Mouse (Mus musculus): ENCODE measurements around the gene Kcnmb4. TPM values are rescaled to one million over a fixed set of nuclear protein-coding genes. Genes with fewer than 3 reads are reported as not detected.
A peak's percentile ranks its signal among the peaks of the same experiment; 100 is the strongest.

Kcnmb4 gene
- 23.8 and 24.5 TPM in 2 replicates for polyA plus RNA-seq (2014; fragmentation: Nextera tagmentation; extraction: Ambion mirVana)

DNA sequence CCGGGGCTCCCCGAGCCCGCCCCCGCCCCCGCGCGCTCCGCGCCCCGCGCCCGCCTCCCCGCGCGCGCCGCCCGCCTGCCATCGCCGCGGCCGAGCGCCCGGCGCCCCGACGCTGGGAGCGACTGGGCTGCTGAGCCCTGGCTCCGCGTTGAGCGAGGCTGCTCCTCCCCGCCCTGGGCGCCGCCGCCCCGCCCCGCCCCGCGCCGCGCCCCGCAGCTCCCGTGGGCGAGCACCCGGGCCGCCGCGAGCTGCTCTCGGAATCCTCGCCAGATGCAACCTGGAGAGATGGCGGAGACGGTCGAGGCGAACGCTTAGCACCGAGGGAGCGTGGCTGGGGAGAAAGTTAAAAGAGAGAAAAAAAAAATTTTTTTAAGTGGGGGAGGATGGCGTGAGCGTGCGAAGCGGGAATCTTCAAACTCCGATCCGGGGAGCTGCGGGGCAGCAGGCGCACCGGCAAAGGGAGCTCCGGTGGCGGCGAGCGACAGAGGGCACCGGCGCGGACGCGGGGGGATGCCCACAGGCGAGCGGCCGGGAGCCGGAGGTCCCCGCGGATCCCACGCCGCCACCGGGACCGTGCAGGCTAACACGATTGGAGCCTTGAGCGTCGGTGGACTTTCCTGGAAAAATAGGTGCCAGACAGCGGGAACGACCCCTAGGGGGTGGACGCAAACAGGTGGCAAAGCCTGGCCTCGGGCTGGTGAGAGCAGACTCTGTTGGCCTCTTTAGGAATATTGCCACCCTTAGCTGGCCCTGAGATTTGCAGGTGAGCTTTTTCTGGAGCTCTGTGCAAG, at the start of gene Kcnmb4:
TSS of gene Kcnmb4 (minus strand) at position 120 of the 791 bp plus-strand sequence.
- DNase-seq (ENCODE audit: low spot score) (peak; percentile 74), ATAC-seq (ENCODE audit: insufficient number of reproducible peaks, low FRiP score, low TSS enrichment, low read depth) (peak; percentile 49)
- WGBS, result under 1% methylated on average over 65 of the region's 92 CpGs
- H3K36me3 ChIP-seq (ENCODE audit: control insufficient read depth, insufficient read depth, low read length), result no peaks in the 10 kb centered on the region
- peaks cover 3% of the 10 kb centered on the region; the same call in 1 of the 2 replicates for H3K9me3 ChIP-seq (ENCODE audit: control insufficient read depth, low read length)
- peak within 1 kb of the TSS; percentile 72 for H3K4me2 ChIP-seq (ENCODE audit: low read depth, severe bottlenecking)
- H3K27ac ChIP-seq (replicated peaks; ENCODE audit: low read depth, low read length), result peak within 1 kb of the TSS; percentile 79
- peak within 1 kb of the TSS; percentile 79 for H3K4me3 ChIP-seq (ENCODE audit: low read depth, low read length)
- H3K4me1 ChIP-seq (ENCODE audit: control insufficient read depth, insufficient read depth, low read length), result 0 out of 2 replicates have a peak, but pooled peaks cover 6% of the 10 kb centered on the region
- no peaks in the 10 kb centered on the region for H3K27me3 ChIP-seq (ENCODE audit: control insufficient read depth, insufficient read depth, low read length)
- H3K9ac ChIP-seq (ENCODE audit: low read length), result peak within 1 kb of the TSS; percentile 90

DNA sequence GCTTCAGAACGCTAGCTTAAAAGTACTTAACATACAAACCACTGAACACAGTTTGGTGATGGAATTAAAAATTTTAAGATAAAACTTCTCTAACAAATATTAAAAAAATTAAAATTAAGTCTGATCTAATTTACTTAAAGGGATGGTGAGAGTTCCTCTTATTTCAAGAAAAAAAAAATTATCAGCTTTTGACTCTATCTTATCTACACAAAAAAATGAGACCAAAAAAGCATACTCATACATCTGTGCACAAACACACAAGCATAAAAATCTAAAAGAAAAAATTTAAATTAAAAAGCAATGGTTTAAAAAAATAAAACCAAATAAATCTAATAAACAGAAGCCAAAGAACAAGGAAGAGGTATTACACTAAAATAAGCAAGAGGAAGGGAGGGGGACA, 45.9 kb upstream of the Kcnmb4 start:
- Histone ChIP-seq H3K4me1 (ENCODE audit: control insufficient read depth, insufficient read depth, low read length) (no peaks in the 10 kb centered on the region), H3K4me3 (ENCODE audit: low read depth, low read length) (no peak overlapping the region), H3K9me3 (ENCODE audit: control insufficient read depth, low read length) (no peaks in the 10 kb centered on the region), H3K9ac (ENCODE audit: low read length) (no peak overlapping the region), H3K27ac (replicated peaks; ENCODE audit: low read depth, low read length) (no peak overlapping the region), H3K27me3 (ENCODE audit: control insufficient read depth, insufficient read depth, low read length) (no peaks in the 10 kb centered on the region), H3K4me2 (ENCODE audit: low read depth, severe bottlenecking) (no peak overlapping the region), H3K36me3 (ENCODE audit: control insufficient read depth, insufficient read depth, low read length) (no peaks in the 10 kb centered on the region)
- ATAC-seq (ENCODE audit: insufficient number of reproducible peaks, low FRiP score, low TSS enrichment, low read depth) (no peak), DNase-seq (ENCODE audit: low spot score) (no peak)
- 85% methylated on average over 1 of the region's 1 CpGs for WGBS

DNA sequence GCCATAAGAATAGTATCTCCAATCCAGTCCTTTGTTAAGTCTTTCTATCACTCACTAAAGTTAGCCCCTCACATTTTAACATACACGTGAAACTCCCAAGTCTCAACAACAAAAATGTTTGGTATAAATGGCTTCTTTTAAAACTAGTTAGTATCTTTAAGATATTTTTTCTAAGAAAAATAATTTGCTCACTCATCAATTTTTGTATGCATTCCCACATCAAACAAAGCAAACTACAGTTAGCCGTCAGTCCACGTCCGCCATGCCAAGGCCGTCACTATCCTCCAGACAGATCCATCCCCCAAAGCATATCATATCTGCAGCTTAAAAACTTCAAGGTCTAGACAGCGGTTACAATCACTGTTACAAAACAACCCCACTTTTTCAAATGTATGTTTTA, 41.9 kb upstream of the Kcnmb4 start:
- Histone ChIP-seq H3K4me1 (ENCODE audit: control insufficient read depth, insufficient read depth, low read length) (no peaks in the 10 kb centered on the region), H3K27me3 (ENCODE audit: control insufficient read depth, insufficient read depth, low read length) (no peaks in the 10 kb centered on the region), H3K4me3 (ENCODE audit: low read depth, low read length) (no peak overlapping the region), H3K9me3 (ENCODE audit: control insufficient read depth, low read length) (no peaks in the 10 kb centered on the region), H3K27ac (replicated peaks; ENCODE audit: low read depth, low read length) (no peak overlapping the region), H3K36me3 (ENCODE audit: control insufficient read depth, insufficient read depth, low read length) (peaks cover 2% of the 10 kb centered on the region; the same call in 1 of the 2 replicates), H3K9ac (ENCODE audit: low read length) (no peak overlapping the region), H3K4me2 (ENCODE audit: low read depth, severe bottlenecking) (no peak overlapping the region)
- ATAC-seq (ENCODE audit: insufficient number of reproducible peaks, low FRiP score, low TSS enrichment, low read depth) (no peak), DNase-seq (ENCODE audit: low spot score) (no peak)
- 95% methylated on average over 6 of the region's 6 CpGs for WGBS

DNA sequence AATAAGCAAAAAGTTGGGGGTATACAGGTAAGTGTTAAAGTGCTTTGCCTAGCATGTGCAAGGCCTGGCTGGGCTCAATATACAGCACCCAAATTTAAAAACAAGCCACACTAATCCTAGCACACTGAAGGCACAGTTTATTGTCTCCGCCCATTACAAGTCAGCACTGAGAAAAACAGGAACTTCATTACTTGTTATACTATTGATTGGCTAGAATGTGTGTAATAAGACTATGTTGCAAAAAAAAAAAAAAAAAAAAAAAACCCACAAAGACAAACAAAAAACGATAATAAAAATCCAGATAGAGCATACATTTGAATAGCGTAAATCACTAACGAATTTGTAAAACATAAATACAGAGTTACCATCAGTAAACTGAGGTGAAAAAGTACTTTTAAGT, 41.5 kb upstream of the Kcnmb4 start:
- WGBS, result 94% methylated on average over 4 of the region's 4 CpGs
- Histone ChIP-seq H3K4me3 (ENCODE audit: low read depth, low read length) (no peak overlapping the region), H3K27ac (replicated peaks; ENCODE audit: low read depth, low read length) (no peak overlapping the region), H3K27me3 (ENCODE audit: control insufficient read depth, insufficient read depth, low read length) (no peaks in the 10 kb centered on the region), H3K9ac (ENCODE audit: low read length) (no peak overlapping the region), H3K4me2 (ENCODE audit: low read depth, severe bottlenecking) (no peak overlapping the region), H3K36me3 (ENCODE audit: control insufficient read depth, insufficient read depth, low read length) (peaks cover 2% of the 10 kb centered on the region; the same call in 1 of the 2 replicates), H3K9me3 (ENCODE audit: control insufficient read depth, low read length) (no peaks in the 10 kb centered on the region), H3K4me1 (ENCODE audit: control insufficient read depth, insufficient read depth, low read length) (no peaks in the 10 kb centered on the region)
- DNase-seq (ENCODE audit: low spot score), result no peak
- no peak for ATAC-seq (ENCODE audit: insufficient number of reproducible peaks, low FRiP score, low TSS enrichment, low read depth)

DNA sequence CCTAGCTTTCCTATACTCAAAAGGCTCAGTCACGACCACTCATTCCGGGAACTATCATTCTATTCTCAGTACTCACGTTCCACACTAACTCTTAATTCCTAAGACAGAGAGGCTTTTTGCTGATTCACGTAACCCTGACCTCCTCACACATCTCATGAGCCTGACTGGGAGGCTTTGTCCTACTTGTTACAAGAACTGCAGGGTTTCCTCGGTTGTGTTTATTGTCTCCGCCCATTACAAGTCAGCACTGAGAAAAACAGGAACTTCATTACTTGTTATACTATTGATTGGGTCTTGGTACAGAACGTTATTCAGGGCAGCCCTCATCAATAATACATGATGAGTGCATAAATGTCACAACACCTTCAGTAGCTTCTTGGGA, 39.6 kb upstream of the Kcnmb4 start:
- ATAC-seq (ENCODE audit: insufficient number of reproducible peaks, low FRiP score, low TSS enrichment, low read depth) (no peak), DNase-seq (ENCODE audit: low spot score) (no peak)
- Histone ChIP-seq H3K4me1 (ENCODE audit: control insufficient read depth, insufficient read depth, low read length) (no peaks in the 10 kb centered on the region), H3K36me3 (ENCODE audit: control insufficient read depth, insufficient read depth, low read length) (peaks cover 2% of the 10 kb centered on the region; the same call in 1 of the 2 replicates), H3K4me3 (ENCODE audit: low read depth, low read length) (no peak overlapping the region), H3K27me3 (ENCODE audit: control insufficient read depth, insufficient read depth, low read length) (no peaks in the 10 kb centered on the region), H3K4me2 (ENCODE audit: low read depth, severe bottlenecking) (no peak overlapping the region), H3K9ac (ENCODE audit: low read length) (no peak overlapping the region), H3K27ac (replicated peaks; ENCODE audit: low read depth, low read length) (no peak overlapping the region), H3K9me3 (ENCODE audit: control insufficient read depth, low read length) (no peaks in the 10 kb centered on the region)
- 78% methylated on average over 7 of the region's 7 CpGs for WGBS

DNA sequence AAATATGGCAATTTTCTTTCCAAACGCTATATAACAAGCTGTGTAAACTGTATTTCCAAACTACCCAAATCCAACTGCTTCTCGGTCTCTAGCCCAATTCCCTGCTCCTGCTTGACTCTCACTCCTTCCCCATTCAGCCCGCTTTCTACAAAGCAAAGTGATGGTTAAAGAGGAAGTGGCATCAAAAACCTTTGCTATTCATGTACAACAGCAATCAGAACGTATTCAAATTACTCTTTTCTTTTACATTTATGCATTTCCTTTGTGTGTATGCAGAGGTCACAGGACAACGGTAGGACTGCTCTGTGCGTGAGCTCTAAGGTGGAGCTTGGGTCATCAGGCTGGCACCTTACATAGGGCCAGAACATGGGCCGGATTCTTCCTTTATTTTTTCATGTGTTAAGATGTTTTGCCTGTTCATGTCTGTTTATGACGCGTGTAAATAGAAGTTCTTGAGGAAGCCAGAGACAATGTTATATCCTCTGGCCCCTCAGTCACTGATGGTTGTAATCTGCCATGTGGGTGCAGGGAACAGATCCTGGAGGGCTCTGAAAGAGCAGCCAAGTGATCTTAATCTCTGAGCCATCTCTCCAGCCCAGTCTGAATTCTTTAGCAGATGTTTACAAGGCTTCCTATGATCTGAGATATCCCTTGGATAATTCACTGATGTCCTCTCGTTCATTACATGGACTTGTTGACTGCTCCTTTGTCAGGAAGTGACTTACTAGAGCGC, 39.0 kb upstream of the Kcnmb4 start:
- peaks cover 2% of the 10 kb centered on the region; the same call in 1 of the 2 replicates for H3K36me3 ChIP-seq (ENCODE audit: control insufficient read depth, insufficient read depth, low read length)
- H3K9me3 ChIP-seq (ENCODE audit: control insufficient read depth, low read length), result no peaks in the 10 kb centered on the region
- H3K27ac ChIP-seq (replicated peaks; ENCODE audit: low read depth, low read length), result no peak overlapping the region
- ATAC-seq (ENCODE audit: insufficient number of reproducible peaks, low FRiP score, low TSS enrichment, low read depth) (no peak), DNase-seq (ENCODE audit: low spot score) (no peak)
- no peak overlapping the region for H3K9ac ChIP-seq (ENCODE audit: low read length)
- no peaks in the 10 kb centered on the region for H3K27me3 ChIP-seq (ENCODE audit: control insufficient read depth, insufficient read depth, low read length)
- H3K4me1 ChIP-seq (ENCODE audit: control insufficient read depth, insufficient read depth, low read length), result no peaks in the 10 kb centered on the region
- 91% methylated on average over 11 of the region's 11 CpGs for WGBS
- no peak overlapping the region for H3K4me3 ChIP-seq (ENCODE audit: low read depth, low read length)
- no peak overlapping the region for H3K4me2 ChIP-seq (ENCODE audit: low read depth, severe bottlenecking)

DNA sequence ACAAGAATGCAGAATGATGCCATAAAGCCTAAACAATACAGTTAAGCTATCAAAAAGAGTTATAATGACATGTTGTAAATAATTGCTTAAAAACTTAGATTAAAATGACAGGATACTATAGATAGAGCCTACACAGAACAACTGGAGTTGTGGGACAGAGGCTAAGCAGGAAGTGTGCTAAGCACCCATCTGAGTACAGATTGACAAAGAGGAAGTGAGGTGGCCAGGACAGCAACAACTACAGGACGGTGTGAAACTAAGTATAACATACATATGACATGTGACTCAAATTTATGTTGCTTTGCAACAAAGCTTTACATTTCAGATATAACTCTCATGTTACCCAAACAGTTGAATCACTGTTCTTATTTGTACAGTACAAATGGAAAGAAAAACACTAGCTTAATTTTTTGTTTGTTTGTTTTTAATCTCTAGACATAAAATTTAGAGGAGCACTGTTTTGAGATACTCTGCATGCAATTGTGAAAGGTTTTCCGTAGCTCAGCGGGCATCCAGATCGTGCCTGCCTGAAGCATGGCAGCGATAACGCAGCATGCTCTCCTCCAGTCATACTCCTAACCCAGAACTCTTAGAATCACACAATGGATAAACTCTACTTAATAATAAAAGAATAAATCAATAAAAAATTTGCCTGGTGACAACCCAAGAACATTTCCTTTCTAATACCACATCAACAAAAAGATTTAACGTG, 31.8 kb upstream of the Kcnmb4 start:
- 90% methylated on average over 7 of the region's 7 CpGs for WGBS
- ATAC-seq (ENCODE audit: insufficient number of reproducible peaks, low FRiP score, low TSS enrichment, low read depth), result no peak
- Histone ChIP-seq H3K9me3 (ENCODE audit: control insufficient read depth, low read length) (no peaks in the 10 kb centered on the region), H3K9ac (ENCODE audit: low read length) (no peak overlapping the region), H3K27ac (replicated peaks; ENCODE audit: low read depth, low read length) (no peak overlapping the region), H3K36me3 (ENCODE audit: control insufficient read depth, insufficient read depth, low read length) (peaks cover 2% of the 10 kb centered on the region; the same call in 1 of the 2 replicates), H3K4me3 (ENCODE audit: low read depth, low read length) (no peak overlapping the region), H3K4me2 (ENCODE audit: low read depth, severe bottlenecking) (no peak overlapping the region), H3K4me1 (ENCODE audit: control insufficient read depth, insufficient read depth, low read length) (no peaks in the 10 kb centered on the region), H3K27me3 (ENCODE audit: control insufficient read depth, insufficient read depth, low read length) (no peaks in the 10 kb centered on the region)
- no peak for DNase-seq (ENCODE audit: low spot score)

DNA sequence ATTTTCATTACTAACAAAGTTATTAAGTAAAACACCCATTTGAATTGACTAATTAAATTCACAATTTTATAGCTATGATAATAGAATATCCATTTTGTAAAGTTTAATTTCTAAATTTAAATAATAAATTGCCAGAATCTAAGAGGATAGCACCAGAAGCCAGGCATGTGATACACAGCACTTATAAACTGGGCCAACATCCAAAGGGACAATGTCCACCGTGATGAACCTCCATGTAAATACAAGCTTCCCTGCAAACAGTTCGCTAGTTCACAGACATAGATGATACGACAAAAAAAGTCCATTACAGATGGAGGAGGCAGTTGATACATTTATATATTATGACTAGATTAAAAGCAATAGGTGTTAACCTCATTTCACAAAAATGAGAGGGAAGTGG, 19.1 kb upstream of the Kcnmb4 start:
- H3K36me3 ChIP-seq (ENCODE audit: control insufficient read depth, insufficient read depth, low read length), result peaks cover 9% of the 10 kb centered on the region; the same call in 1 of the 2 replicates
- 97% methylated on average over 3 of the region's 3 CpGs for WGBS
- H3K4me2 ChIP-seq (ENCODE audit: low read depth, severe bottlenecking), result no peak overlapping the region
- H3K27me3 ChIP-seq (ENCODE audit: control insufficient read depth, insufficient read depth, low read length), result no peaks in the 10 kb centered on the region
- no peaks in the 10 kb centered on the region for H3K4me1 ChIP-seq (ENCODE audit: control insufficient read depth, insufficient read depth, low read length)
- ATAC-seq (ENCODE audit: insufficient number of reproducible peaks, low FRiP score, low TSS enrichment, low read depth) (no peak), DNase-seq (ENCODE audit: low spot score) (no peak)
- no peak overlapping the region for H3K27ac ChIP-seq (replicated peaks; ENCODE audit: low read depth, low read length)
- no peaks in the 10 kb centered on the region for H3K9me3 ChIP-seq (ENCODE audit: control insufficient read depth, low read length)
- no peak overlapping the region for H3K9ac ChIP-seq (ENCODE audit: low read length)
- no peak overlapping the region for H3K4me3 ChIP-seq (ENCODE audit: low read depth, low read length)

All from limb, embryonic 11.5 days (tissue).